Mouse (Mus musculus) kidney, embryonic 15.5 days (tissue): ENCODE data around the gene Ercc8. TPM values are rescaled to one million over a fixed set of nuclear protein-coding genes. Genes with fewer than 3 reads are reported as not detected.

Experiments used
- ATAC-seq: fragments of 200-750 bp; cut with Nextera tagmentation; replicated peaks from 2 replicates; pipeline ENCODE4 v1.8.0; 2017; ENCODE audit warnings: moderate TSS enrichment; ENCODE audit not compliant: low FRiP score
- H3K27ac ChIP-seq: fragments of 300-500 bp; sonication (generic); 2 replicates; pipeline ENCODE4 v1.5.1; 2015; ENCODE audit warnings: mild to moderate bottlenecking, inconsistent platforms
- H3K27me3 ChIP-seq: fragments of 300-500 bp; sonication (generic); 2 replicates; pipeline ENCODE4 v1.6.1; 2015; ENCODE audit warnings: inconsistent platforms
- H3K36me3 ChIP-seq: fragments of 300-500 bp; sonication (generic); 2 replicates; pipeline ENCODE4 v1.6.1; 2015; ENCODE audit warnings: inconsistent platforms
- H3K4me1 ChIP-seq: fragments of 300-500 bp; sonication (generic); 2 replicates; pipeline ENCODE4 v1.6.1; 2015; ENCODE audit warnings: inconsistent platforms
- H3K4me2 ChIP-seq: fragments of 300-500 bp; sonication (generic); 2 replicates; pipeline ENCODE4 v1.6.1; 2015; ENCODE audit warnings: moderate library complexity, mild to moderate bottlenecking, inconsistent platforms
- H3K4me3 ChIP-seq: fragments of 300-500 bp; sonication (generic); replicated peaks from 2 replicates; pipeline ENCODE4 v1.5.1; 2015; ENCODE audit warnings: mild to moderate bottlenecking, inconsistent platforms
- H3K9ac ChIP-seq: fragments of 300-500 bp; sonication (generic); 2 replicates; pipeline ENCODE4 v1.6.1; 2015; ENCODE audit warnings: mild to moderate bottlenecking, inconsistent platforms
- H3K9me3 ChIP-seq: fragments of 300-500 bp; sonication (generic); replicated peaks from 2 replicates; pipeline ENCODE4 v1.6.1; 2016; ENCODE audit warnings: inconsistent platforms
- WGBS: fragments of 180-500 bp; shearing (Covaris S2); methylation state at CpG from one replicate; pipeline ENCODE4 v1.1.7; 2015; ENCODE audit warnings: mixed read lengths; 5-methylcytosine and 5-hydroxymethylcytosine counted together
- polyA plus RNA-seq: library from polyadenylated mRNA; unstranded; fragments of >200 nt; fragmentation: Nextera tagmentation; extraction: Ambion mirVana; gene quantifications from 2 replicates; pipeline ENCODE4 v1.2.1, GENCODE M21; 2015

Gene Ercc8
- 15.5 and 16.7 TPM in 2 replicates for polyA plus RNA-seq

- Histone ChIP-seq H3K4me1 (peaks cover 17% of the 10 kb centered on the region), H3K36me3 (peaks cover 14% of the 10 kb centered on the region), H3K27me3 (no peaks in the 10 kb centered on the region), H3K9me3 (no peaks in the 10 kb centered on the region), H3K27ac (0 out of 2 replicates have a peak within 1 kb of the TSS, but pooled peaks have one; percentile 9), H3K4me3 (peak within 1 kb of the TSS; percentile 82), H3K4me2 (peak within 1 kb of the TSS; percentile 67), H3K9ac (peak within 1 kb of the TSS; percentile 61)
- under 1% methylated on average over 46 of the region's 47 CpGs for WGBS
- ATAC-seq: peak; percentile 99
These were observed at the start of gene Ercc8, which contains the start of gene Ndufaf2 for GRCm38 (mm10) chr13:108158465-108159240. TSS of gene Ercc8 (plus strand) at chr13:108158731. TSS of gene Ndufaf2 (minus strand) at chr13:108158623.

DNA sequence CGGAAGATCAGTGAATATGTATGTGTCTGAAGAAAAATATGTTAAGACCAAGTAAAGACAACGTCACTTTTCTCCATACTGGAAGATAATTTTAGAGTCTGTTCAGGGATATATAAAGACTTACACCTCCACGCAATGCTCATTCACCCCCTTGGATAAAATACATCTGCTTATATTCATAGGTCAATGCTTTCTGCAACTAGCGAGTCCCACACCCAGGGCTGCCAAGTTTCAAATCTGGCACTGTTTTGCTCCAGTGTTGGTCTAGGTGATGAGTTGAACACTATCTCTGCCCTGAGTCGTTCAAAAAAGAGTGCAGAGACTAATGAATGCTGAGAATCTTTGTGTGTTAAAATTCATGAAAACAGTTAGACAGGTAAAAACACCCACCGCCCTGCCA, 47.6 kb upstream of the Ercc8 start:
- no peak overlapping the region for H3K4me2 ChIP-seq
- no peak overlapping the region for H3K4me3 ChIP-seq
- no peaks in the 10 kb centered on the region for H3K9me3 ChIP-seq
- no peaks in the 10 kb centered on the region for H3K4me1 ChIP-seq
- no peaks in the 10 kb centered on the region for H3K36me3 ChIP-seq
- H3K27ac ChIP-seq: no peak overlapping the region
- WGBS: 86% methylated on average over 6 of the region's 6 CpGs
- H3K27me3 ChIP-seq: no peaks in the 10 kb centered on the region
- H3K9ac ChIP-seq: no peak overlapping the region
- ATAC-seq: no peak

DNA sequence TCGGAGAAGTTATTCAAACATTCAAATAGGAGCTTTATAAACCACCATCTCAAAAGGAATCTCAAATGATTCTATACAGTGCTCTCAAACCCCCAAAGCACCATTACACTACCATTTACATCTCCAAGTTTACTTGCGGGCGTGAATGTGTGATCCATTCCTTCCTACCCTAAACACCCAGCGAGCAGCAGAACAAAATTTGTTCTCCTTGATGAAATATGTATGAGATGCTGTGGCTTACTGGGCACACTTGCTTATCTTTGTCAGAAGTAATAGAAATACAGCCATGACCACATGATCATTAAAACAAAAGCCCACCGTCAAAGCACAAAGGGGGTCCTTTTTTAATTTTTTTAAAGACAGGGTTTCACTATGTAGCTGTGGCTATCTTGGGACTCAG, 45.0 kb upstream of the Ercc8 start:
- Histone ChIP-seq H3K4me3 (no peak overlapping the region), H3K27me3 (no peaks in the 10 kb centered on the region), H3K4me2 (no peak overlapping the region), H3K9ac (no peak overlapping the region), H3K36me3 (no peaks in the 10 kb centered on the region), H3K4me1 (no peaks in the 10 kb centered on the region), H3K27ac (no peak overlapping the region), H3K9me3 (no peaks in the 10 kb centered on the region)
- 92% methylated on average over 5 of the region's 5 CpGs for WGBS
- ATAC-seq: no peak

DNA sequence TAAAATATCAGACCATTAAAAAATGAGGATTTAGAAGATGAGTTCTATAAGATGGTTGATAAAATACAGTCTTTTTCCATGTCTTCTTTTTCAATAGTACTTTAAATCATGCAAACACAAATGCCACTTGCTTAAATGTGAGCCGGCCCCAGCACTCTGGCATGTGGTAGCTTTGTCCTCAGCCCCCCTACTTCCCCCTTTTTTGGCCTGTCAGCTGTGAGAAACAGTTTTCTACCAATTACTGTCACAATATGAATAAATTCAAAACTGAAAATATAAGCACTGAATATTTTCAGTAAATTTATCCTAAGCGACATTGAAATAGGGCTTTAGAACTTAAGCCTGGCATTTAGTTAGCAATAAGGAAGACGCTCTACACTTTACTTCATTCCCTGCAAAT, 44.3 kb upstream of the Ercc8 start:
- WGBS: 69% methylated on average over 3 of the region's 3 CpGs

DNA sequence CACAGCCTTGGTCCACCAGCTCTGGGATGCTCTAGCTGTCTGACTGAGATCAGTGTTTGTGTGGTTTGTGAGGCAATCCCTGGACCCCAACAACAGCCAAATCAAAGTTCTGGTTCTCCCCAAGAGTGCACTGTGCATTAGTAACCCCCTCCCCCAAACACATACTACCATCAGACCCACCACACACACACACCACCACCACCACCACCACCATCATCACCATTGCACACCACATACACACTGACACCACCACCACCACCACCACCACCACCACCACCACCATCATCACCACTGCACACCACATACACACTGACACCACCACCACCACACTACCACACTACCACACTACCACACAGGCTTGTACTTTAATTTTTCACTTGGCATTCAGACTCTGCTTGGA, 40.9 kb upstream of the Ercc8 start:
- no peaks in the 10 kb centered on the region for H3K4me1 ChIP-seq
- H3K27ac ChIP-seq: no peak overlapping the region
- no peaks in the 10 kb centered on the region for H3K9me3 ChIP-seq
- no peaks in the 10 kb centered on the region for H3K36me3 ChIP-seq
- no peak overlapping the region for H3K9ac ChIP-seq
- H3K27me3 ChIP-seq: no peaks in the 10 kb centered on the region
- H3K4me3 ChIP-seq: no peak overlapping the region
- no peak overlapping the region for H3K4me2 ChIP-seq
- no peak for ATAC-seq

More for the DNA sequence above, 44.3 kb upstream of the Ercc8 start:
- H3K27ac ChIP-seq: no peak overlapping the region
- no peak overlapping the region for H3K4me3 ChIP-seq
- no peak overlapping the region for H3K9ac ChIP-seq
- ATAC-seq: no peak
- H3K4me1 ChIP-seq: no peaks in the 10 kb centered on the region
- H3K4me2 ChIP-seq: no peak overlapping the region
- H3K36me3 ChIP-seq: no peaks in the 10 kb centered on the region
- H3K27me3 ChIP-seq: no peaks in the 10 kb centered on the region
- no peaks in the 10 kb centered on the region for H3K9me3 ChIP-seq

DNA sequence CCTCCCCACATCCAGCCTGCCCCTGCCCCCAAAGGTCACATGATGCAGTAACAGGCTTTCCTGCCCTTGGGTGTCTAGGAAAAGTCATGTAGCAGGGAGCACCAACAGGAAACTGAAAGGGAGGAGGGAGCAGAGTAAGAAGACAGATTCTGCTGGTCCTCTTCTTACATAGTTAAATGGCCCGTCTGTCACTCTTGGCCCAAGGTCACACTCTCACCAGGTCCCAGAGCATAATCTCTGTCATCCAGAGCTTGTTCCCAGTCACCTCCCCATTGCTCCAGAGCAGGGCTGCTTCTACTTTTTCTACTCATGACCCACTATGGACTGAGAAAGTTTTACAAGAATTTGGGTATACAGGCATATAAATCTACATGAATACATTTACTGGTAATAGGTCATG, 40.3 kb upstream of the Ercc8 start:
- H3K36me3 ChIP-seq: no peaks in the 10 kb centered on the region
- no peak overlapping the region for H3K9ac ChIP-seq
- H3K4me1 ChIP-seq: peaks cover 3% of the 10 kb centered on the region; the same call in 1 of the 2 replicates
- no peak for ATAC-seq
- no peaks in the 10 kb centered on the region for H3K9me3 ChIP-seq
- 59% methylated on average over 1 of the region's 1 CpGs for WGBS
- no peaks in the 10 kb centered on the region for H3K27me3 ChIP-seq
- H3K4me2 ChIP-seq: no peak overlapping the region
- no peak overlapping the region for H3K4me3 ChIP-seq
- H3K27ac ChIP-seq: no peak overlapping the region

DNA sequence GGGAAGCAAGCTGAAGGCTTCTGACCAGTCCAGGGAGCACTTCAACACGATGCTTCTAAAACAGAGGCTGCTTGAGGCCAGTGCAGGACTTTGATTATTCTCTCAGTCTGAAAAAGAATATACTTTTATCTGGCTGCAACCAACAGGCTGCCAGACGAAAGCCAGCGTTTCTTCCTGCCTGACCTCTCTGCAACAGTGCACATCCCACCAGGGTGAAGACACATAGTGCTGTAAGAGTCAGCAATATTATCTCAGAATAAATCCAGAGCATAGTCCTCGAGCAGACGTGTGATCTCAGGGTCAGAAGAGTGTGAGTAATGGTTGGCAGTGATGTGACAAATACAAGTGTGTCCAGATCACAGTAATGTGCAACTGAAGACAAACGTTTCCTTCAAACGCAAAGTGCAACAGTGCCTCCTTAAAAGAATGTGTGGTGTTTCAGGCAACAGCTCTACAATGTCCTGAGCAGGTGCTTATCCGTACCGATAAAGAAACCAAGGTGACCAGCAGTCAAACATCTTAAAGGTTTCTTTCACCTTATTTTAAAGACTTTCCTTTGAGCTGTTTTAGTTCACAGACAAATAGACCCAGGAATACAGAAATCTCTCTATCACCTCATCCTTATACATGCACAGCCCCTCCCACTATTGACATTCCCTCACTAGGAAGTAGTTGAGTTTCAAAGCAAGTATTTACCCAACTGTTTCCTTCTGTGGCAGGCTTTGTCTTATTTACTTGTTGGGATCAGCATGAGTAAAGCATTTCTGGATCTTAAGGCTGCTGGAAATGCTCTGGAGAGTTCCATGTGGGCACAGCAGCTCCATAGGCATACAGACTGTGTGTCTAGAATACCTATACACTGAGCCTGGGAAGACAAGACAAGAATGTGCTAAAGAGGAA, 38.9 kb upstream of the Ercc8 start:
- H3K4me1 ChIP-seq: peaks cover 9% of the 10 kb centered on the region
- no peaks in the 10 kb centered on the region for H3K9me3 ChIP-seq
- WGBS: 76% methylated on average over 9 of the region's 9 CpGs
- no peak for ATAC-seq
- no peaks in the 10 kb centered on the region for H3K27me3 ChIP-seq
- no peak overlapping the region for H3K4me2 ChIP-seq
- H3K9ac ChIP-seq: no peak overlapping the region
- H3K4me3 ChIP-seq: no peak overlapping the region
- no peak overlapping the region for H3K27ac ChIP-seq
- no peaks in the 10 kb centered on the region for H3K36me3 ChIP-seq

DNA sequence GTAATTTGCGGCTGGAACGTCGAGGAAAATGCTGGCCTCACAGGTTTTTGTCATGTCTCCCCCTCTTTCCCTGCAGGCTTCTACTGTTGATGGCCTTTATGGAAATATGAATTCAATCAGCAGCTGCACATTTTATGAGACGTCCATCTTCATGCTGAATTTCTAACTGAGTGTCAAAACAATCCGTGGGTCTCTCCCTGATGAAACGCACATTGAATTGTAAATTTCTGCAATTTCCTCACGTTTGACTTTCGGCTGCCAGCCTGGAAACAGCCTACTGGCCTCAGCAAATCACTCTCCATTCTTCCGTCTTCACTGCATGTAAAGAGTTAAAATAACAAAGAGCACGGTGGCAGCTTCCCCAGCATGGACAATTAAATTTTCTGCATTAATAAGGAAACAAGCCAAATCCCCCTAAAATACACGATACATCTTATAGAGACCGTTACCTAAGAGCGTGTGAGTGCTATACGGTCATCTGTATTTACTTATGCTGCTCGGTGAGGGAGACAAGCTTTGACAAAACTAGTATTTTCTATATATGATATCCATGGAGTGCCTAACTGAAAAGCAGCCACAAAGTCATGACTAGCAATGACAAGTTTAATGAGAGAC, 35.3 kb upstream of the Ercc8 start:
- Histone ChIP-seq H3K36me3 (no peaks in the 10 kb centered on the region), H3K4me1 (peaks cover 9% of the 10 kb centered on the region), H3K27me3 (no peaks in the 10 kb centered on the region), H3K4me2 (no peak overlapping the region), H3K9ac (no peak overlapping the region), H3K4me3 (no peak overlapping the region), H3K9me3 (no peaks in the 10 kb centered on the region), H3K27ac (no peak overlapping the region)
- no peak for ATAC-seq
- 43% methylated on average over 15 of the region's 15 CpGs for WGBS

GRCm38 (mm10) chr13:108124096-108124495, 34.4 kb upstream of the Ercc8 start:
- Histone ChIP-seq H3K9me3 (no peaks in the 10 kb centered on the region), H3K4me1 (peaks cover 9% of the 10 kb centered on the region), H3K36me3 (no peaks in the 10 kb centered on the region), H3K4me3 (no peak overlapping the region), H3K27ac (no peak overlapping the region), H3K27me3 (no peaks in the 10 kb centered on the region), H3K9ac (no peak overlapping the region), H3K4me2 (no peak overlapping the region)
- 0 out of 2 replicates have a peak, but pooled peaks have one; percentile 22 for ATAC-seq
- 66% methylated on average over 11 of the region's 11 CpGs for WGBS

DNA sequence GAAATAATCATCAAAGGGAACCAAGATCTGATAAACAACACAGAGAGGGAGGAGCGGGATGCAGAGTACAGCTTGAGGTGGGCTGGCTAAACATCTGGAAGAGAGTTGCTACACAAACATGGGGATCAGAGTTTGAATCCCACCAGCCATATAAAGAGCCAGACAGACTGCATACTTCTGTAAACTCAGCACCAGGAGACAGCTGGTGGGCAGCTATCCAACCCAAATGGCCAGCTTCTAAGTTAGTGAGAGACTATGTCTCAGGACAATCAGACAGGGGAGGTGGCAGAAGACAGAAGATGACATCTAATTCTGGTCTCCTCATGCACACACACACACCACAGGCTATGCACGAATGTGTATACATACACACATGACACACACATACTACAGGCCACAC, 32.3 kb upstream of the Ercc8 start:
- H3K27ac ChIP-seq: no peak overlapping the region
- H3K4me2 ChIP-seq: no peak overlapping the region
- no peak overlapping the region for H3K9ac ChIP-seq
- 90% methylated on average over 2 of the region's 2 CpGs for WGBS
- no peaks in the 10 kb centered on the region for H3K27me3 ChIP-seq
- no peak overlapping the region for H3K4me3 ChIP-seq
- ATAC-seq: no peak
- no peaks in the 10 kb centered on the region for H3K9me3 ChIP-seq
- H3K4me1 ChIP-seq: peaks cover 9% of the 10 kb centered on the region
- H3K36me3 ChIP-seq: no peaks in the 10 kb centered on the region

- WGBS: 7% methylated on average over 1 of the region's 1 CpGs
- Histone ChIP-seq H3K27me3 (no peaks in the 10 kb centered on the region), H3K27ac (no peak overlapping the region), H3K36me3 (no peaks in the 10 kb centered on the region), H3K4me2 (no peak overlapping the region), H3K9ac (no peak overlapping the region), H3K4me3 (no peak overlapping the region), H3K9me3 (no peaks in the 10 kb centered on the region), H3K4me1 (peaks cover 9% of the 10 kb centered on the region)
- ATAC-seq: no peak
These were observed 31.4 kb upstream of the Ercc8 start for GRCm38 (mm10) chr13:108127130-108127529.

DNA sequence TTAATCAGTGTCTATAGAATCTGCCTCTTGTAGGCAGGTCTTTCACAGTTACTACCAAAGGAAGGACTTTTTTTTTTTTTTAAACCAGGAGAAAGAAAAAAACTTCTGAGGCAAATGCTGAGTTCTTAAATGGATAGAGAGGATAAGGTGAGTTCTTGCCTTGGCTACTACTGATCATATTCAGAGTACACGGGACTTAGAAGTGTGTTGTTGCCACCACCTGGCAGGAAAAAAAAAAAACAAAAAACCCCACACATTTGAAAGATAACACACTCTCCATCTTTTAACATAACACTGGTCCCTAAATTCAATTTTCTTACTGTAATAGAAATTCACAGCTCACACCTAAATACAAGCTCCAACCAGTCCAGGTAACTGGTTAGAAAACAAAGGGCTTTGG, 30.6 kb upstream of the Ercc8 start:
- no peaks in the 10 kb centered on the region for H3K27me3 ChIP-seq
- H3K4me1 ChIP-seq: peaks cover 14% of the 10 kb centered on the region
- H3K27ac ChIP-seq: no peak overlapping the region
- H3K9ac ChIP-seq: no peak overlapping the region
- ATAC-seq: no peak
- WGBS: 64% methylated on average over 1 of the region's 1 CpGs
- no peak overlapping the region for H3K4me3 ChIP-seq
- H3K9me3 ChIP-seq: no peaks in the 10 kb centered on the region
- no peak overlapping the region for H3K4me2 ChIP-seq
- no peaks in the 10 kb centered on the region for H3K36me3 ChIP-seq
